Mouse (Mus musculus): ENCODE data around the gene Gm21820.
"Not testable (repeated sequence)": the region's sequence is repeated elsewhere in the genome, so short reads cannot be mapped to it uniquely, and the experiment has no call there.

Gm21820 gene

DNA sequence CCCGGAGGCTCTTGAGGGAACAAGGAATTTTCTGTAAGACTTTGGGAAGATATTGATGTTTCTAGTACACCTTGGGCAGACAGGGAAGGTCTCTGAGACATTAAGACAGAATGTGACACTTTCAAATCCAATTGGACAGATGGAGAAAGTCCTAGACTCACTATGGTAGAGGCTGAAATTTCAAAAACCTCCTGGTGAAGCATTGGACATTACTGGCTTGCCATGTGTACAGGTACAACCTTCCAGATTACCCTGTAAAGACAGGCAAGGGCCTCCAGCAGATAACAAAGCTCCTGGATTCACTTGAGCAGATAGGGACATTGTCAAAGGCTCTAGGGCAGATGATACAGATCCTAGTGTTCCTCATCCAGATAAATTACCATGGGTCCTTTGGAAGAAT, at the start of gene Gm21820:
Gm21820 (minus strand) TSS at position 101 of the 400 bp plus-strand sequence.
- not testable (repeated sequence) for DNase-seq (ENCODE audit: low spot score in 2 of 2)
